Mouse (Mus musculus) thymus, postnatal 25 days (tissue): Measurements from ENCODE around the gene Tex36.

ENCODE experiments used
- DNase-seq: peaks from one replicate; pipeline ENCODE4 v3.0.0; 2022

Tex36 gene

DNA sequence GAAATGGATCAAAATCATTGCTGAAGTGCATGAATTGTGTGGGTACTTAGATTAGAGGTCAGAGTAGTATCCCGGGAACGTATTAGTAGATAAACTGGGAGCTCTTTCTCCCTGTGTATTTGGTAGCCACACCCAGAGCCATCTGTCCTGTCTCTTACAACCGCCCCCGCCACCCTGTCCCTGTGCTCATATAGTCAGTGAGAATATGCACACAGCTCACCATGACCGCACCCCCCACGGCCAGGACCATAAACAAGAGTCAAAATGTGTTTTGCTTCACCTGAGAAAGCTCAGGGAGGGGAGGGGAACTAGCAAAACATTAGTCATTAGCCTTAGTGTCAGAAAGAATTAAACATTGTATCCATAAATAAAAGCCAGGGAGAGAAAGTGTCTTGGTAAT is 18.7 kb downstream of the Tex36 start:
- no peak for DNase-seq

DNA sequence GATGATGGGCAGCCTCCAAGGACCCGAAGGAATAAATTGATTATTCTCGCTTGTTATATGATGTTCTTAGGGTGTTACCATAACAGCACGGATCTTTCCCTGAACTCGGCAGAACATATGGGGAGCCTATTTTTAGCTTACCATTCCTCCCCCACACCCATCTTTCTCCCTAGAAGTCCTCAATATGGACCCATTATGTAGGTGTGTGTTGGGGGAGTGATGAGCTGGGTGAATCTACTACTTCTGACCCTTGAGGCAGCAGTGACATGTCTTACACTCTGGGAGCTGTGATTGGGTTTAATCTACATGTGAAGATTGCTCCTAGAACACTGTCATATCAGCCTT is 21.7 kb downstream of the Tex36 start:
- no peak for DNase-seq

- DNase-seq = no peak
Observed at GRCm38 (mm10) chr7:133579491-133580295, 22.3 kb downstream of the Tex36 start.

DNA sequence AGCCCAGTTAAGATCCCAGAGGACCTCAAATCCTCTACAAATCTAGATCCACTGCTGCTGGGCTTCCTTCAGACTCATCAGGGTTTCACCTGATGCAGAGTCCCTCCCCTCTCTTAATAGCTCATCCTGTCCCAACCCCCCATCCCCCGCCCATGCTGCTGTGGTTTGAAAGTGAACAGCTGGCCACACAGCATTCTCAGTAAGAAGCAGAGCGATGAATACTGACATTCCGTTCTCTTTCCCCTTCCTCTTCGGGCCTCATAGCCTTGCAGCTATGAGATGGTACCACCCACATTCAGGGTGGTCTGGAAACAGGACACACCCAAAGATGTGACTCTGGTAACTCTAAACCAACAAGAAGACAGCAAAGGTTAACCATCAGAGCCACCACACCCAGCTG is 25.1 kb downstream of the Tex36 start:
- DNase-seq = no peak

DNA sequence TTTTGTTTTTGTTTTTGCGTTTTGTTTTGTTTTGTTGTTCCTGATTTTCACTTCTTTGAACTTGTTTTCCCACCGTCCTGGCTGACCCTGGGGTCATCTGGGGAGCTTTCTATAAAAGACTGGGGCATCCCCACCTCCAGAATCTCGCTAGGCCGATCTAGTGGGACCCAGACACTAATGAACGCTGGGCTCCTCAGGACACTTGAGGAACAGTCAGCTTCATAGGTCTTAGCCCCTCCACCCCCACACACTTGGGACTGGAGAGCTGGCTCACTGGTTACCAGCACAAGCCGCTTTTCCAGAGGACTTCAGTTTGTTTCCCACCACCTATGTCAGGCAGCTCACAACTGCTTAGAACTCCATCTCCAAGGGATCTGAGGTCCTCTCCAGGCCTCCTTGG is 25.7 kb downstream of the Tex36 start:
- no peak for DNase-seq

DNA sequence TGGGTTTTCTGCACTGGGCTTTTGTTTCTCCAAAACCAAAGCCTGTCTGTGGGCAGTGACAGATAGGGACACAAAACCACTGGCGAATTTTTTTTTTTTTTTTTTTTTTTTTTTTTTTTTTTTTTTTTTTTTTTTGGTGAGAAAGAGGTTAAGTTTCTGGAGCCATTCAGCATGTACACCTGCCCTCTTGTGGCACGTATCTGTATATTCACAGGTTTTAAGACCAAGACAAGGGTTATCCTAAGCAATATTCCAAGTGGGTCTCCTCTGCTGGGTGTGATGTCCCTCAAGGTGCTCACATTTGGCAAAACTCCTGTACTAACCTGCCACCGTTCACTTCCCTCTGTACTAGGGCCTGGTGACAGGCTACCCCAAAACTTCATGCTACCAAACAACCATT is 30.0 kb downstream of the Tex36 start:
- DNase-seq = no peak

DNA sequence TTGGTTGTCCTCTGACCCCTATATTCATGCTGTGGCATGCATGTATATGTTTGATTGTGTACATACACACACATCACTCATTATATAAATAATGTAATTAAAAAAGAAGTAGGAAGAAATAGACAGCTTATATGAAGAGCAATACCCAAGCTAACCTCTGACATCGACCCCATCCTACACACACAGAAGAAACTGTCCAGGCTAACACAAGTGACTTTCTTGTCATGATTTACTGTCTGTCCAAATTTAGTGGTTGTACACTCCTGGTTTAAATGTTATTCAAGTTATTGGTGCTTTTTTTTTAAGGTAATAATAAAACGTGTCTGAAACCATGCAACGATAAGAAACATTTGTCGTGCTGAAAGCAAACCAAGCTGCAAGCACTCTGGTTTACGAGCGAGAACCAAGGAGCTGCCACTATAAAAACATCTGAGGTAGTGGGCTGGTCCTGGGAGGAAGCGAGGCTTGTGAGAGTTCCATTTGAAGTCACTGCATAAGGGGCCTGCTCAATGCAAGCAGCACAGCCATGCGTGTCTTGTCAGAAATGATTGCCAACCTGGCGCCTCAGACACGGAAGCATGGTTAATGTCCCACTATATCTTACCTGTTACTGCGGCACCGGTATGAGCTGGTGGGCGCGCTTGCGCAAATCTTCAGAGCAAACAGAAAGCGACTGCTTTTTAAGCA is 32.6 kb downstream of the Tex36 start:
- DNase-seq = no peak

DNA sequence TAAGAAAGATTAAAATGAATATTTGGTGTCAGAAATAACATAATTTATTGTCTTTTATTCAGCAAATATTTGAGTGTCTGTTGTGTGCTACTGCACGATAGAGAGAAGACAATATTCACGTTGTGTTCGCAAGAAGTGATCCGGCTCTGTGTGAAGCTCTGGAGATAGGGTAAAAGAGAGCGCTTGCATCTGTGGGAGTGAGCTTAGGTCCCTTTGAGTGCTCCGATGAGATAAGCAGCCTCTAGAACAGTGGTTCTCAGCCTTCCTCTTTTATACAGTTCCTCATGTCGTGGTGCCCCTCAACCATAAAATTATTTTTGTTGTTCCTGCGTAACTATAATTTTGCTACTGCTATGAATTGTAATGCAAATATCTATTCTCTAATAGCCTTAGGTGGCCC is 37.4 kb downstream of the Tex36 start:
- DNase-seq = no peak

DNA sequence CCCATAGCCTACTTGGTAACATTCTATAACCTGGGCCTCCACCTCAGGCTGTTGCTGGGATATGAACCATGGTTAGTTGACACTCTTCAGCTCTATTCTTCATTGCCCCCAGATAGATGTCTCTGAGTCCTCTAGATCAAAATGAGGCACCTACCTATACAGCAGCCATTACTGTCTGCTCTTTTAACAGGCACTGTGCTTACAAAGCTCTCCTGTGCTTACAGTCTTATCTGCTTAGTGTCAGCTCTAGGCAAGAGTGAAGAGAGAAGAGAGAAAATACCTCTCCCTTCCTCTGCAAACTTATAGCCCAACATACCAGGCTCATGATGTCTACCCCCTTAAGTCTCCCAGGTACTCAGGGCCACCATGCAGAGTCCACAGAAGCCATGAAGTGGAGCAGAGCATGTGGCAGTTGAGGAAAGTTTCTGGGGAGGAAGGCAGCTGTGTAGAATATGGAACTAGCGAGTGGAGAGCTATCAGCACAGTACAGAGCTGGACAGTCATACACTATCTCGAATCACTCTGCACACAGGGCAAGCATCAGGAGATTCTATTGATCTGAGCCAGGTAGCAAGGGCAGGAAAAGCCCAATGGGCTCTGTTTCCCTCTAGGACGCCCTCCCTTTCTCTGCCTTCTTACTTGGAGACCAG is 38.7 kb downstream of the Tex36 start:
- DNase-seq = no peak

GRCm38 (mm10) chr7:133555786-133556492 is 46.0 kb downstream of the Tex36 start:
- DNase-seq = no peak

DNA sequence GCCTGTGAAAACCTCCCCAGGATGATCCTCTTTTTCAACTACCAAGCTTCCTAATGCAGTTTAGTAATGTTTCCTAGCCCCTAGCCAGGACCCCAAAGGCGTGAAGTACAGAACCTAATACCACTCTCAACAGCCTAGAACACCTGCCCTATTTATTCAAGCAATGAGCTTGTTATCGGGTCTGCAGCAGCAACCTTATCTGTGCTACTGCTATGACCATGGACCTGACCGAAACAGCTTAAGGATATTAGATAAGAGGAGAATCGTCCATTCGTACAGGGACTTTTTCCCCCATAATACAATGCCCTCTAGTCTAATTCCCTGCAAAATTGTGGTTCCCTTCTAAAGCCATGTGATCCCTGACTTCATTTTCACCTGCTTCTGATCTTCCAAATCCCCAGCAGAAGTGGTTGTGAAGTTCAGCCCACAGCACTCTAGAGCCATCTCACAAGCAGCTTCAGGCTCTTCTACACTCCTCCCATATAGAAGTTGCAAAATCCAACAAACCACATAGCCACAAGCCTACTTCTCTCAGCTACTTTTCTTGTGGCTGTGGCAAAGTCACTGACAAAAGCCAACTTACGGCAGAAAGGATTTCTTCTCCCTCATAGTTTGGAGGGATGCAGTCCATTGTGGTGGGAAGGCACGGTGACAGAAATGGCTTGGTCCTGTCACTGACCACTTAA is 49.5 kb downstream of the Tex36 start:
- DNase-seq = no peak

DNA sequence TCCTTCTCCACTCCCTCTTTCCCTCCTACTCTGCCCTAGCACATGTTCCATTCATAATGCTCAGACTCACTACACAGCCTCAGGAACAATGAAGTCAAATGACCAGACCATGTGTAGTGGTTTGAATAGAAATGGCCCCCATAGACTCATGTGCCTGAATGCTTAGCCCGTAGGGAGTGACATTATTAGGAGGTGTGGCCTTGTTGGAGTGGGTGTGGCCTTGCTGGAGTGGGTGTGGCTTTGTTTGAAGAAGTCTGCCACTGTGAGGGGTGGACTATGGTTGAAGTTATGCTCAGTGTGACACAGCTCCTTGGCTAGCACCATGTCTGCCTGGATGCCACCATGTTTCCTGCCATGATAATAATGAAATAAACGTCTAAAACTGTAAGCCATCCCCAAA is 51.0 kb downstream of the Tex36 start:
- DNase-seq = no peak

DNA sequence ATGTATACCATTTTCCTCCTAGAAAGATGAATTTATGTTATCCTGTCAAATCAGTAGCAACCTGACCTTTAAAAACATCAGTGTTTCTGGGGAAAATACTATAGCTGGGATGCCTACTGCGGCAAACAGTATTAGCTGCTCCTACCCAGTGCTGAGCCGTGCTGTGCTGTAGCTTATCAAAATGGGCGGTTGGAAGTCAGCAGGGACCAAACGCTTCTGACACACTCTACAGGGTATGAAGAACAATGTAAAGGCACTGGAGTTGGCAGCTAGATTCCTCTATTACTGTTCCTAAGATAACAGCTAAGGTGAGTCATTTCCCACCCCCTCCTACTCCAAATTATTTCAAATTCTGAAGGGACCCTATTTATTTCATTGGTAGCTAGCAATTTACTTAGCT is 53.5 kb downstream of the Tex36 start:
- no peak for DNase-seq

GRCm38 (mm10) chr7:133545631-133546030 is 56.3 kb downstream of the Tex36 start:
- DNase-seq = no peak

- DNase-seq = no peak
Observed at GRCm38 (mm10) chr7:133544966-133545365, 57.0 kb downstream of the Tex36 start.

GRCm38 (mm10) chr7:133543131-133543530 is 58.8 kb downstream of the Tex36 start:
- no peak for DNase-seq

GRCm38 (mm10) chr7:133537366-133537765 is 64.6 kb downstream of the Tex36 start:
- no peak for DNase-seq
